Mouse (Mus musculus): Measurements from ENCODE around the gene B4galnt1. TPM values are rescaled to one million over a fixed set of nuclear protein-coding genes. Genes with fewer than 3 reads are reported as not detected.

The B4galnt1 gene
- total and polyA plus RNA-seq, 3 experiments, result 24.6 to 66.0 (median 65.8) TPM

GRCm38 (mm10) chr10:127138328-127139141 lies 26.5 kb upstream of the B4galnt1 start (continued):
- no peak for TF ChIP-seq CTCF (IDR thresholded peaks at IDR 0.05 in 2 of 3, conservative IDR thresholded peaks at IDR 0.05 in 1 of 3; ENCODE audit: control insufficient read depth in 1 of 3, insufficient read depth in 1 of 3, low read depth in 2 of 3, low read length in 3 of 3, poor library complexity in 1 of 3, severe bottlenecking in 1 of 3)
- TF ChIP-seq SIN3A (IDR thresholded peaks at IDR 0.05; ENCODE audit: low read length), result peak; percentile 69; the same call in 1 of the 2 replicates
- TF ChIP-seq BHLHE40 (IDR thresholded peaks at IDR 0.05; ENCODE audit: borderline replicate concordance, low read depth, low read length), result peak; percentile 70
- peak; percentile 86 for TF ChIP-seq GATA1 (IDR thresholded peaks at IDR 0.05; ENCODE audit: low read depth, low read length)
- TF ChIP-seq USF1 (IDR thresholded peaks at IDR 0.05; ENCODE audit: low read depth, low read length), result no peak
- TF ChIP-seq MAZ (IDR thresholded peaks at IDR 0.05; ENCODE audit: low read depth, low read length), result no peak
- TF ChIP-seq SMC3 (IDR thresholded peaks at IDR 0.05; ENCODE audit: low read depth, low read length), result no peak
- TF ChIP-seq MYB (IDR thresholded peaks at IDR 0.05; ENCODE audit: low read depth, low read length), result 0 out of 2 replicates have a peak, but pooled peaks have one; percentile 16
- no peak for TF ChIP-seq POLR2AphosphoS5 (IDR thresholded peaks at IDR 0.05; ENCODE audit: borderline replicate concordance, low read depth, low read length)
- peak; percentile 81 for TF ChIP-seq MAX (IDR thresholded peaks at IDR 0.05; ENCODE audit: low read length)
- TF ChIP-seq RCOR1 (IDR thresholded peaks at IDR 0.05; ENCODE audit: low read depth, low read length), result peak; percentile 86
- TF ChIP-seq JUND (IDR thresholded peaks at IDR 0.05; ENCODE audit: low read depth, low read length), result no peak

GRCm38 (mm10) chr10:127140971-127141370 lies 24.1 kb upstream of the B4galnt1 start:
- Histone ChIP-seq H3K27ac (ENCODE audit: control insufficient read depth, low read depth, low read length) (no peak overlapping the region), H3K4me1 (ENCODE audit: control insufficient read depth in 1 of 2, insufficient read depth in 2 of 2, low read length in 2 of 2) (peaks cover 25 to 32% of the 10 kb centered on the region in 2 experiments), H3K4me3 (ENCODE audit: control insufficient read depth in 1 of 2, insufficient read depth in 1 of 2, low read depth in 2 of 2, low read length in 2 of 2) (no peak overlapping the region), H3K27me3 (ENCODE audit: control insufficient read depth in 1 of 2, insufficient read depth in 2 of 2, low read length in 2 of 2) (no peaks in the 10 kb centered on the region), H3K36me3 (ENCODE audit: control insufficient read depth in 1 of 2, insufficient read depth in 2 of 2, low read length in 2 of 2) (peaks cover 0 to 31% of the 10 kb centered on the region in 2 experiments; a peak in 2 of 4 replicates), H3K79me2 (ENCODE audit: control insufficient read depth, insufficient read depth, low read length, poor library complexity) (no peaks in the 10 kb centered on the region), H3K9me3 (replicated peaks; ENCODE audit: insufficient read depth, low read length) (no peaks in the 10 kb centered on the region), H3K9ac (ENCODE audit: control insufficient read depth, low read depth, low read length, poor library complexity, severe bottlenecking) (no peak overlapping the region)
- TF ChIP-seq CHD2 (IDR thresholded peaks at IDR 0.05; ENCODE audit: low read length) (no peak), MAZ (IDR thresholded peaks at IDR 0.05; ENCODE audit: low read depth, low read length) (no peak), POLR2A (IDR thresholded peaks at IDR 0.05; ENCODE audit: control insufficient read depth in 1 of 2, insufficient read depth in 1 of 2, low read depth in 1 of 2, low read length in 2 of 2, poor library complexity in 1 of 2) (no peak), MYC (IDR thresholded peaks at IDR 0.05; ENCODE audit: low read depth, low read length) (no peak), CHD1 (IDR thresholded peaks at IDR 0.05; ENCODE audit: low read depth, low read length) (no peak), TBP (IDR thresholded peaks at IDR 0.05; ENCODE audit: low read depth, low read length) (no peak), MYB (IDR thresholded peaks at IDR 0.05; ENCODE audit: low read depth, low read length) (no peak), JUND (IDR thresholded peaks at IDR 0.05; ENCODE audit: low read depth, low read length) (no peak), SIN3A (IDR thresholded peaks at IDR 0.05; ENCODE audit: low read length) (no peak), USF2 (IDR thresholded peaks at IDR 0.05; ENCODE audit: borderline replicate concordance in 1 of 2, insufficient read depth in 1 of 2, low read depth in 1 of 2, low read length in 2 of 2) (no peak), KAT2A (conservative IDR thresholded peaks at IDR 0.05; ENCODE audit: low read depth, low read length) (no peak), NELFE (IDR thresholded peaks at IDR 0.05; ENCODE audit: low read depth, low read length) (no peak), POLR2AphosphoS5 (IDR thresholded peaks at IDR 0.05; ENCODE audit: borderline replicate concordance, low read depth, low read length) (no peak), USF1 (IDR thresholded peaks at IDR 0.05; ENCODE audit: low read depth, low read length) (no peak), EP300 (IDR thresholded peaks at IDR 0.05; ENCODE audit: low read depth in 1 of 2, low read length in 2 of 2) (no peak), CTCF (IDR thresholded peaks at IDR 0.05 in 2 of 3, conservative IDR thresholded peaks at IDR 0.05 in 1 of 3; ENCODE audit: control insufficient read depth in 1 of 3, insufficient read depth in 1 of 3, low read depth in 2 of 3, low read length in 3 of 3, poor library complexity in 1 of 3, severe bottlenecking in 1 of 3) (no peak), RAD21 (IDR thresholded peaks at IDR 0.05; ENCODE audit: low read depth, low read length) (no peak)
- DNase-seq (ENCODE audit: low read depth, low spot score), result no peak

All from MEL (cell line).